Comparison of ENCODE assay signal across 25 mouse cellular contexts in genomic region chr8:8256327-8256726, GRCm38 (mm10).
DNase-seq lines count a peak whose midpoint lies in the region; ATAC-seq lines count a peak whose summit lies in the region.
"Had no signal": no experiment of that assay in that cellular context is flagged by ENCODE, and none has a peak within 500 bp of the region (broad histone marks: within the 10 kb centered on the region; RNA-seq: fewer than 3 reads in every experiment).

No protein-coding gene starts in this region.

- H3K4me3 ChIP-seq in embryonic facial prominence, embryonic 10.5 days: no peak overlapping the region
- H3K4me3 ChIP-seq in limb, embryonic 10.5 days: no peak overlapping the region
- H3K4me3 ChIP-seq: forebrain, embryonic 13.5 days; limb, embryonic 12.5 days; liver, embryonic 13.5 days; lung, embryonic 15.5 days; midbrain, embryonic 10.5 days had no signal

- DNase-seq in urinary bladder, postnatal 14 days (ENCODE audit: low spot score): peak; percentile 24
- DNase-seq in urinary bladder, postnatal 25 days (ENCODE audit: low spot score): no peak
- peak; percentile 42 for DNase-seq in embryonic facial prominence, embryonic 10.5 days (ENCODE audit: low spot score)
- no peak for DNase-seq in limb, embryonic 10.5 days (ENCODE audit: low spot score)
- no peak for DNase-seq in right cerebral cortex, postnatal 36 days (ENCODE audit: low spot score in 2 of 2)
- DNase-seq: adrenal gland, postnatal 10 days; cerebellum, adult 18-20 months; cerebellum, postnatal 14 days; gastrocnemius, postnatal 10 days; heart, adult 11 months; kidney, adult 9 months; kidney, postnatal 14 days; liver, embryonic 13.5 days; right cerebral cortex, postnatal 4 days; thymus, adult 2 months had no signal

- ATAC-seq in monocyte, adult 5-6 weeks (replicated peaks; ENCODE audit: insufficient number of reproducible peaks, low FRiP score, low TSS enrichment, poor library complexity, severe bottlenecking): no peak
- ATAC-seq in erythroid progenitor cell, adult 5-6 weeks (replicated peaks; ENCODE audit: low FRiP score, poor library complexity, severe bottlenecking): no peak
- ATAC-seq: activated CD4-positive, CD25-positive, alpha-beta regulatory T cell, adult 4 months; forebrain, embryonic 13.5 days; hindbrain, embryonic 16.5 days; intestine, embryonic 16.5 days had no signal

- peaks cover 31% of the 10 kb centered on the region for H3K4me1 ChIP-seq in embryonic facial prominence, embryonic 10.5 days
- H3K4me1 ChIP-seq in limb, embryonic 10.5 days: peaks cover 24% of the 10 kb centered on the region
- H3K4me1 ChIP-seq: liver, embryonic 13.5 days had no signal

- no peaks in the 10 kb centered on the region for H3K9me3 ChIP-seq in embryonic facial prominence, embryonic 10.5 days
- no peaks in the 10 kb centered on the region for H3K9me3 ChIP-seq in limb, embryonic 10.5 days (replicated peaks)
- H3K9me3 ChIP-seq: forebrain, embryonic 13.5 days; liver, embryonic 13.5 days; lung, embryonic 15.5 days; midbrain, embryonic 10.5 days had no signal

- WGBS in embryonic facial prominence, embryonic 10.5 days: 13% methylated on average over 1 of the region's 1 CpGs
- 3% methylated on average over 1 of the region's 1 CpGs for WGBS in limb, embryonic 10.5 days

- peak overlapping the region; percentile 45 for H3K27ac ChIP-seq in embryonic facial prominence, embryonic 10.5 days (replicated peaks)
- peak overlapping the region; percentile 19; the same call in 1 of the 2 replicates for H3K27ac ChIP-seq in limb, embryonic 10.5 days
- H3K27ac ChIP-seq: forebrain, embryonic 13.5 days; limb, embryonic 12.5 days; liver, embryonic 13.5 days; lung, embryonic 15.5 days; macrophage; midbrain, embryonic 10.5 days had no signal

- H3K27me3 ChIP-seq in embryonic facial prominence, embryonic 10.5 days (replicated peaks; ENCODE audit: low read depth, poor library complexity, severe bottlenecking): no peaks in the 10 kb centered on the region
- no peaks in the 10 kb centered on the region for H3K27me3 ChIP-seq in limb, embryonic 10.5 days (ENCODE audit: low read depth, poor library complexity, severe bottlenecking)
- H3K27me3 ChIP-seq: limb, embryonic 12.5 days; liver, embryonic 13.5 days; lung, embryonic 15.5 days had no signal

- H3K36me3 ChIP-seq in embryonic facial prominence, embryonic 10.5 days (replicated peaks): no peaks in the 10 kb centered on the region
- no peaks in the 10 kb centered on the region for H3K36me3 ChIP-seq in limb, embryonic 10.5 days
- H3K36me3 ChIP-seq: limb, embryonic 12.5 days; liver, embryonic 13.5 days; lung, embryonic 15.5 days; midbrain, embryonic 10.5 days had no signal

Comparison
In these comparisons a context has a peak if more than half of its experiments do, and no peak if none do; other contexts are left out.
1. DNase-seq: peak in urinary bladder, postnatal 14 days (single experiment) and embryonic facial prominence, embryonic 10.5 days (single experiment); none in urinary bladder, postnatal 25 days (single experiment), limb, embryonic 10.5 days (single experiment) and right cerebral cortex, postnatal 36 days (0 of 2).